ENCODE assay signal across 8 mouse cellular contexts in genomic region chr14:48246236-48246635, GRCm38 (mm10).
DNase-seq lines count a peak whose midpoint lies in the region; ATAC-seq and TF ChIP-seq lines count a peak whose summit lies in the region.

No protein-coding gene starts in this region.

- H3K9me3 ChIP-seq in lung, embryonic 15.5 days = no peaks in the 10 kb centered on the region
- no peaks in the 10 kb centered on the region for H3K9me3 ChIP-seq in stomach, postnatal 0 days (ENCODE audit: control insufficient read depth, low read length)

- peak; percentile 51 to 57 for DNase-seq in cerebellum, postnatal 10 days
- DNase-seq in cerebellum, postnatal 4 days (ENCODE audit: low spot score in 2 of 2) = no peak
- DNase-seq in spleen, adult 18-20 months = peak; percentile 15 to 18
- DNase-seq in spleen, postnatal 4 days (ENCODE audit: low spot score in 2 of 2) = no peak
- DNase-seq in stomach, postnatal 0 days (ENCODE audit: low spot score) = peak; percentile 23
- DNase-seq in frontal cortex, postnatal 36 days (ENCODE audit: low spot score in 2 of 2) = no peak
- no peak for DNase-seq in testis, postnatal 14 days (ENCODE audit: low spot score)

- no peak overlapping the region for H3K4me2 ChIP-seq in lung, embryonic 15.5 days
- H3K4me2 ChIP-seq in stomach, postnatal 0 days (replicated peaks; ENCODE audit: low read depth) = no peak overlapping the region

- peaks cover 4% of the 10 kb centered on the region; the same call in 1 of the 2 replicates for H3K4me1 ChIP-seq in lung, embryonic 15.5 days
- no peaks in the 10 kb centered on the region for H3K4me1 ChIP-seq in stomach, postnatal 0 days (replicated peaks; ENCODE audit: control insufficient read depth, insufficient read depth)

- peaks cover 11% of the 10 kb centered on the region for H3K36me3 ChIP-seq in lung, embryonic 15.5 days
- H3K36me3 ChIP-seq in stomach, postnatal 0 days (ENCODE audit: control insufficient read depth, insufficient read depth, low read length) = no peaks in the 10 kb centered on the region

- WGBS in lung, embryonic 15.5 days = 26% methylated on average over 3 of the region's 3 CpGs
- WGBS in stomach, postnatal 0 days = 27% methylated on average over 3 of the region's 3 CpGs

- ATAC-seq in lung, embryonic 15.5 days (ENCODE audit: borderline replicate concordance, extremely low read depth, low FRiP score, low TSS enrichment) = 0 out of 2 replicates have a peak, but pooled peaks have one; percentile 31
- no peak for ATAC-seq in stomach, postnatal 0 days (ENCODE audit: low FRiP score, low TSS enrichment)

- no peaks in the 10 kb centered on the region for H3K27me3 ChIP-seq in lung, embryonic 15.5 days
- no peaks in the 10 kb centered on the region for H3K27me3 ChIP-seq in stomach, postnatal 0 days (ENCODE audit: control insufficient read depth, insufficient read depth, low read length)

- no peak overlapping the region for H3K4me3 ChIP-seq in lung, embryonic 15.5 days
- H3K4me3 ChIP-seq in stomach, postnatal 0 days (ENCODE audit: low read depth, low read length) = no peak overlapping the region

- no peak overlapping the region for H3K9ac ChIP-seq in lung, embryonic 15.5 days
- H3K9ac ChIP-seq in stomach, postnatal 0 days (ENCODE audit: low read length) = no peak overlapping the region

- no peak for TF ChIP-seq EP300 in stomach, postnatal 0 days (optimal IDR thresholded peaks at IDR 0.05)

- no peak overlapping the region for H3K27ac ChIP-seq in lung, embryonic 15.5 days
- H3K27ac ChIP-seq in stomach, postnatal 0 days (replicated peaks) = no peak overlapping the region

- no peak for TF ChIP-seq CTCF in stomach, postnatal 0 days (IDR thresholded peaks at IDR 0.05; ENCODE audit: low read depth)

Comparison
In these comparisons a context has a peak if more than half of its experiments do, and no peak if none do; other contexts are left out.
1. DNase-seq: peak in cerebellum, postnatal 10 days (2 of 2), spleen, adult 18-20 months (2 of 2) and stomach, postnatal 0 days (single experiment); none in cerebellum, postnatal 4 days (0 of 2), spleen, postnatal 4 days (0 of 2), frontal cortex, postnatal 36 days (0 of 2) and testis, postnatal 14 days (single experiment).